ENCODE assay signal across 26 mouse cellular contexts in genomic region chr2:14903837-14904236, GRCm38 (mm10).
DNase-seq lines count a peak whose midpoint lies in the region; ATAC-seq and TF ChIP-seq lines count a peak whose summit lies in the region.
"Had no signal": no experiment of that assay in that cellular context is flagged by ENCODE, and none has a peak within 500 bp of the region (broad histone marks: within the 10 kb centered on the region; RNA-seq: fewer than 3 reads in every experiment).

No protein-coding gene starts in this region.

- H3K4me2 ChIP-seq in forebrain, embryonic 13.5 days, result no peak overlapping the region
- H3K4me2 ChIP-seq in forebrain, postnatal 0 days (ENCODE audit: low read depth), result no peak overlapping the region
- no peak overlapping the region for H3K4me2 ChIP-seq in hindbrain, postnatal 0 days (ENCODE audit: low read depth, low read length)
- H3K4me2 ChIP-seq: embryonic facial prominence, embryonic 13.5 days; forebrain, embryonic 12.5 days; heart, embryonic 12.5 days; heart, embryonic 15.5 days; hindbrain, embryonic 14.5 days had no signal

- DNase-seq in forebrain, postnatal 0 days, result no peak
- DNase-seq in hindbrain, embryonic 10.5 days (ENCODE audit: low spot score), result peak; percentile 23
- no peak for DNase-seq in hindbrain, postnatal 0 days (ENCODE audit: low spot score)
- DNase-seq in brain, embryonic 14.5 days (ENCODE audit: low read depth), result peak; percentile 27
- peak; percentile 4 for DNase-seq in retina, postnatal 1 day
- DNase-seq in cerebellum, adult 11 months, result no peak
- DNase-seq: adrenal gland, adult 8-10 months; adrenal gland, postnatal 25 days; cerebellum, adult 2 months; cerebellum, adult 9-11 months; cerebellum, postnatal 25 days; gastrocnemius, postnatal 10 days; gastrocnemius, postnatal 36 days; heart, postnatal 36 days; kidney, adult 2 months had no signal

- H3K9ac ChIP-seq in forebrain, embryonic 13.5 days, result no peak overlapping the region
- H3K9ac ChIP-seq in forebrain, postnatal 0 days, result no peak overlapping the region
- no peak overlapping the region for H3K9ac ChIP-seq in hindbrain, postnatal 0 days (replicated peaks; ENCODE audit: low read length)
- H3K9ac ChIP-seq: embryonic facial prominence, embryonic 13.5 days; forebrain, embryonic 12.5 days; heart, embryonic 12.5 days; heart, embryonic 15.5 days; hindbrain, embryonic 14.5 days had no signal

- 0 out of 2 replicates have a peak, but pooled peaks have one; percentile 41 for ATAC-seq in forebrain, embryonic 13.5 days
- ATAC-seq in forebrain, postnatal 0 days, result no peak
- ATAC-seq in hindbrain, postnatal 0 days, result no peak
- ATAC-seq: activated CD4-positive, CD25-positive, alpha-beta regulatory T cell, adult 4 months; CD4-positive, CD25-positive, alpha-beta regulatory T cell, adult 4 months; intestine, postnatal 0 days had no signal

- no peaks in the 10 kb centered on the region for H3K27me3 ChIP-seq in forebrain, embryonic 13.5 days
- H3K27me3 ChIP-seq in forebrain, postnatal 0 days (ENCODE audit: insufficient read depth, low read length), result no peaks in the 10 kb centered on the region
- no peaks in the 10 kb centered on the region for H3K27me3 ChIP-seq in hindbrain, embryonic 10.5 days (ENCODE audit: insufficient read depth, poor library complexity, severe bottlenecking)
- H3K27me3 ChIP-seq in hindbrain, postnatal 0 days (ENCODE audit: insufficient read depth, low read length), result no peaks in the 10 kb centered on the region
- H3K27me3 ChIP-seq: embryonic facial prominence, embryonic 13.5 days; forebrain, embryonic 12.5 days; heart, embryonic 12.5 days; heart, embryonic 15.5 days had no signal

- H3K36me3 ChIP-seq in forebrain, embryonic 13.5 days (ENCODE audit: poor library complexity, severe bottlenecking), result no peaks in the 10 kb centered on the region
- no peaks in the 10 kb centered on the region for H3K36me3 ChIP-seq in forebrain, postnatal 0 days (ENCODE audit: insufficient read depth)
- no peaks in the 10 kb centered on the region for H3K36me3 ChIP-seq in hindbrain, embryonic 10.5 days
- no peaks in the 10 kb centered on the region for H3K36me3 ChIP-seq in hindbrain, postnatal 0 days (ENCODE audit: insufficient read depth, low read length)
- H3K36me3 ChIP-seq: embryonic facial prominence, embryonic 10.5 days; embryonic facial prominence, embryonic 13.5 days; forebrain, embryonic 12.5 days; heart, embryonic 12.5 days; heart, embryonic 15.5 days had no signal

- no peak overlapping the region for H3K4me3 ChIP-seq in forebrain, embryonic 13.5 days
- no peak overlapping the region for H3K4me3 ChIP-seq in forebrain, postnatal 0 days (ENCODE audit: low read depth, low read length)
- no peak overlapping the region for H3K4me3 ChIP-seq in hindbrain, embryonic 10.5 days
- no peak overlapping the region for H3K4me3 ChIP-seq in hindbrain, postnatal 0 days (ENCODE audit: low read length)
- H3K4me3 ChIP-seq: embryonic facial prominence, embryonic 10.5 days; embryonic facial prominence, embryonic 13.5 days; erythroblast, embryonic 14.5 days; forebrain, embryonic 12.5 days; heart, embryonic 12.5 days; heart, embryonic 15.5 days had no signal

- no peak for TF ChIP-seq CTCF in forebrain, postnatal 0 days (IDR thresholded peaks at IDR 0.05; ENCODE audit: low read depth)
- no peak for TF ChIP-seq CTCF in hindbrain, postnatal 0 days (IDR thresholded peaks at IDR 0.05; ENCODE audit: low read depth)
- no peak for TF ChIP-seq CTCF in brain, embryonic 14.5 days (IDR thresholded peaks at IDR 0.05; ENCODE audit: borderline replicate concordance, extremely low read depth, insufficient read depth, insufficient read length)

- WGBS in forebrain, embryonic 13.5 days, result 25% methylated on average over 3 of the region's 3 CpGs
- 24% methylated on average over 3 of the region's 3 CpGs for WGBS in forebrain, postnatal 0 days
- 36% methylated on average over 3 of the region's 3 CpGs for WGBS in hindbrain, embryonic 10.5 days
- 27% methylated on average over 3 of the region's 3 CpGs for WGBS in hindbrain, postnatal 0 days

- no peak for TF ChIP-seq POLR2A in brain, embryonic 14.5 days (IDR thresholded peaks at IDR 0.05; ENCODE audit: borderline replicate concordance, extremely low read depth, insufficient read depth, insufficient read length, poor library complexity, severe bottlenecking)

- no peaks in the 10 kb centered on the region for H3K9me3 ChIP-seq in forebrain, embryonic 13.5 days (replicated peaks)
- no peaks in the 10 kb centered on the region for H3K9me3 ChIP-seq in forebrain, postnatal 0 days (ENCODE audit: low read length)
- no peaks in the 10 kb centered on the region for H3K9me3 ChIP-seq in hindbrain, embryonic 10.5 days
- no peaks in the 10 kb centered on the region for H3K9me3 ChIP-seq in hindbrain, postnatal 0 days (ENCODE audit: low read length)
- H3K9me3 ChIP-seq: embryonic facial prominence, embryonic 10.5 days; embryonic facial prominence, embryonic 13.5 days; forebrain, embryonic 12.5 days; heart, embryonic 12.5 days; heart, embryonic 15.5 days had no signal

- no peak overlapping the region for H3K27ac ChIP-seq in forebrain, embryonic 13.5 days
- H3K27ac ChIP-seq in forebrain, postnatal 0 days (ENCODE audit: low read depth, low read length), result no peak overlapping the region
- no peak overlapping the region for H3K27ac ChIP-seq in hindbrain, embryonic 10.5 days
- H3K27ac ChIP-seq in hindbrain, postnatal 0 days, result no peak overlapping the region
- H3K27ac ChIP-seq: embryonic facial prominence, embryonic 10.5 days; embryonic facial prominence, embryonic 13.5 days; forebrain, embryonic 12.5 days; heart, embryonic 15.5 days; hindbrain, embryonic 14.5 days had no signal

- peaks cover 8% of the 10 kb centered on the region for H3K4me1 ChIP-seq in forebrain, embryonic 13.5 days
- H3K4me1 ChIP-seq in forebrain, postnatal 0 days (ENCODE audit: insufficient read depth), result no peaks in the 10 kb centered on the region
- H3K4me1 ChIP-seq in hindbrain, embryonic 10.5 days (replicated peaks), result peaks cover 31% of the 10 kb centered on the region
- H3K4me1 ChIP-seq in hindbrain, postnatal 0 days (ENCODE audit: insufficient read depth, low read length), result peaks cover 4% of the 10 kb centered on the region; the same call in 1 of the 2 replicates

Comparison
In these comparisons a context has a peak if more than half of its experiments do, and no peak if none do; other contexts are left out.
1. DNase-seq: peak in hindbrain, embryonic 10.5 days (single experiment), brain, embryonic 14.5 days (single experiment) and retina, postnatal 1 day (single experiment); none in forebrain, postnatal 0 days (single experiment), hindbrain, postnatal 0 days (single experiment) and cerebellum, adult 11 months (single experiment).